Mouse (Mus musculus) kidney, adult 2 months (tissue): ENCODE measurements around the gene Efr3b. TPM values are rescaled to one million over a fixed set of nuclear protein-coding genes. Genes with fewer than 3 reads are reported as not detected.

ENCODE experiments used
- DNase-seq: peaks from one replicate; pipeline ENCODE4 v3.0.0; 2021
- H3K27ac ChIP-seq: fragments of 200-500 bp; 2 replicates; pipeline ENCODE4 v1.5.1; 2012; ENCODE audit warnings: low read depth, low read length, control low read depth, inconsistent platforms; ENCODE audit not compliant: insufficient read depth
- H3K27me3 ChIP-seq: fragments of 200-500 bp; replicated peaks from 2 replicates; pipeline ENCODE4 v1.6.1; 2012; ENCODE audit warnings: mild to moderate bottlenecking, moderate library complexity, low read length, inconsistent platforms; ENCODE audit not compliant: control insufficient read depth, insufficient read depth
- H3K36me3 ChIP-seq: fragments of 200-500 bp; 2 replicates; pipeline ENCODE4 v1.6.1; 2012; ENCODE audit warnings: mild to moderate bottlenecking, moderate library complexity, low read length, inconsistent platforms; ENCODE audit not compliant: control insufficient read depth, insufficient read depth
- H3K4me1 ChIP-seq: fragments of 200-500 bp; 2 replicates; pipeline ENCODE4 v1.6.1; 2011; ENCODE audit warnings: low read length; ENCODE audit not compliant: control insufficient read depth, insufficient read depth
- H3K4me3 ChIP-seq: fragments of 200-500 bp; 2 replicates; pipeline ENCODE4 v1.5.1; 2011; ENCODE audit warnings: mild to moderate bottlenecking, low read depth, low read length, control low read depth; ENCODE audit not compliant: insufficient read depth
- CTCF ChIP-seq: fragments of 200-500 bp; conservative IDR thresholded peaks from 2 replicates; pipeline ENCODE4 v1.5.1; 2011; ENCODE audit warnings: low read depth, mild to moderate bottlenecking, control low read depth, low read length, moderate library complexity, mixed read lengths; ENCODE audit not compliant: insufficient read depth, insufficient read length
- POLR2A ChIP-seq: fragments of 200-500 bp; IDR thresholded peaks from one replicate; pipeline ENCODE4 v1.6.1; 2011; ENCODE audit warnings: low read depth, low read length, control low read depth
- WGBS: fragments of 180-500 bp; shearing (Covaris S2); methylation state at CpG from one replicate; pipeline ENCODE4 v1.1.7; 2018; 5-methylcytosine and 5-hydroxymethylcytosine counted together
- polyA plus RNA-seq: library from polyadenylated mRNA; depleted of rRNA; stranded (reverse); fragments of >200 nt; gene quantifications from 2 replicates; pipeline ENCODE4 v1.2.3, GENCODE M21; 2012

Efr3b gene
- polyA plus RNA-seq, 1 experiment: 2.1 TPM

GRCm38 (mm10) chr12:3960553-3960952, 78.2 kb downstream of the Efr3b start:
- Histone ChIP-seq H3K36me3 (no peaks in the 10 kb centered on the region), H3K27ac (no peak overlapping the region), H3K27me3 (no peaks in the 10 kb centered on the region; the same call in 1 of the 2 replicates), H3K4me1 (no peaks in the 10 kb centered on the region), H3K4me3 (peak overlapping the region; percentile 57)
- TF ChIP-seq CTCF (peak; percentile 19; the same call in 1 of the 2 replicates), POLR2A (no peak)
- 61% methylated on average over 4 of the region's 4 CpGs for WGBS
- peak; percentile 14 for DNase-seq

GRCm38 (mm10) chr12:3959791-3960543, 78.7 kb downstream of the Efr3b start:
- WGBS: 2% methylated on average over 53 of the region's 53 CpGs
- peak; percentile 73 for TF ChIP-seq POLR2A
- TF ChIP-seq CTCF: no peak
- Histone ChIP-seq H3K36me3 (no peaks in the 10 kb centered on the region), H3K27me3 (peaks cover 3% of the 10 kb centered on the region; the same call in 1 of the 2 replicates), H3K4me3 (peak overlapping the region; percentile 57), H3K4me1 (no peaks in the 10 kb centered on the region), H3K27ac (peak overlapping the region; percentile 63)
- DNase-seq: peak; percentile 93

GRCm38 (mm10) chr12:3956351-3956750, 82.4 kb downstream of the Efr3b start:
- H3K36me3 ChIP-seq: no peaks in the 10 kb centered on the region
- no peak for DNase-seq
- no peak overlapping the region for H3K4me3 ChIP-seq
- H3K27me3 ChIP-seq: peaks cover 4% of the 10 kb centered on the region; the same call in 1 of the 2 replicates
- H3K4me1 ChIP-seq: no peaks in the 10 kb centered on the region
- no peak overlapping the region for H3K27ac ChIP-seq
- 12% methylated on average over 3 of the region's 3 CpGs for WGBS
- TF ChIP-seq CTCF (0 out of 2 replicates have a peak, but pooled peaks have one; percentile 2), POLR2A (no peak)

- no peaks in the 10 kb centered on the region for H3K4me1 ChIP-seq
- WGBS: 29% methylated on average over 10 of the region's 10 CpGs
- peak; percentile 17 for DNase-seq
- TF ChIP-seq CTCF: no peak
- no peak for TF ChIP-seq POLR2A
- no peak overlapping the region for H3K27ac ChIP-seq
- H3K4me3 ChIP-seq: no peak overlapping the region
- no peaks in the 10 kb centered on the region for H3K36me3 ChIP-seq
- H3K27me3 ChIP-seq: peaks cover 4% of the 10 kb centered on the region; the same call in 1 of the 2 replicates
Observed at GRCm38 (mm10) chr12:3955371-3955770, 83.3 kb downstream of the Efr3b start.

GRCm38 (mm10) chr12:3954651-3955050, 84.1 kb downstream of the Efr3b start, which contains the start of gene Pomc:
Gene Pomc (plus strand): TSS chr12:3954951.
- H3K36me3 ChIP-seq: no peaks in the 10 kb centered on the region
- H3K27me3 ChIP-seq: peaks cover 4% of the 10 kb centered on the region; the same call in 1 of the 2 replicates
- no peak within 1 kb of the TSS for H3K4me3 ChIP-seq
- no peak for TF ChIP-seq POLR2A
- no peak for TF ChIP-seq CTCF
- no peak within 1 kb of the TSS for H3K27ac ChIP-seq
- DNase-seq: no peak
- WGBS: 28% methylated on average over 22 of the region's 22 CpGs
- H3K4me1 ChIP-seq: no peaks in the 10 kb centered on the region

GRCm38 (mm10) chr12:3947503-3947902, 91.2 kb downstream of the Efr3b start:
- WGBS: 56% methylated on average over 6 of the region's 6 CpGs
- no peak for DNase-seq
- H3K4me1 ChIP-seq: no peaks in the 10 kb centered on the region
- no peak overlapping the region for H3K4me3 ChIP-seq
- H3K27ac ChIP-seq: no peak overlapping the region
- TF ChIP-seq POLR2A (no peak), CTCF (no peak)
- no peaks in the 10 kb centered on the region for H3K36me3 ChIP-seq
- H3K27me3 ChIP-seq: no peaks in the 10 kb centered on the region

- DNase-seq: no peak
- H3K4me3 ChIP-seq: no peak overlapping the region
- no peak overlapping the region for H3K27ac ChIP-seq
- TF ChIP-seq POLR2A (no peak), CTCF (no peak)
- no peaks in the 10 kb centered on the region for H3K36me3 ChIP-seq
- 63% methylated on average over 4 of the region's 4 CpGs for WGBS
- H3K4me1 ChIP-seq: no peaks in the 10 kb centered on the region
- no peaks in the 10 kb centered on the region for H3K27me3 ChIP-seq
Observed at GRCm38 (mm10) chr12:3944454-3945073, 94.2 kb downstream of the Efr3b start.
